Mouse (Mus musculus) liver, embryonic 12.5 days (tissue): Measurements from ENCODE around the gene Map3k20. TPM values are rescaled to one million over a fixed set of nuclear protein-coding genes. Genes with fewer than 3 reads are reported as not detected.

Experiments used
- ATAC-seq: fragments of 200-750 bp; cut with Nextera tagmentation; 2 replicates; pipeline ENCODE4 v1.8.0; 2017; ENCODE audit warnings: moderate number of reproducible peaks, mild to moderate bottlenecking, moderate library complexity
- H3K27ac ChIP-seq: fragments of 300-500 bp; sonication (generic); 2 replicates; pipeline ENCODE4 v1.5.1; 2016; ENCODE audit warnings: mild to moderate bottlenecking
- H3K27me3 ChIP-seq: fragments of 300-500 bp; sonication (generic); replicated peaks from 2 replicates; pipeline ENCODE4 v1.6.1; 2016; ENCODE audit warnings: mild to moderate bottlenecking, moderate library complexity
- H3K36me3 ChIP-seq: fragments of 300-500 bp; sonication (generic); 2 replicates; pipeline ENCODE4 v1.6.1; 2016; ENCODE audit warnings: mild to moderate bottlenecking, moderate library complexity
- H3K4me1 ChIP-seq: fragments of 300-500 bp; sonication (generic); 2 replicates; pipeline ENCODE4 v1.6.1; 2016
- H3K4me2 ChIP-seq: fragments of 300-500 bp; sonication (generic); 2 replicates; pipeline ENCODE4 v1.6.1; 2016; ENCODE audit warnings: mild to moderate bottlenecking, moderate library complexity
- H3K4me3 ChIP-seq: fragments of 300-500 bp; sonication (generic); 2 replicates; pipeline ENCODE4 v1.5.1; 2016; ENCODE audit warnings: mild to moderate bottlenecking, moderate library complexity
- H3K9ac ChIP-seq: fragments of 300-500 bp; sonication (generic); 2 replicates; pipeline ENCODE4 v1.6.1; 2016; ENCODE audit warnings: mild to moderate bottlenecking, moderate library complexity
- H3K9me3 ChIP-seq: fragments of 300-500 bp; sonication (generic); replicated peaks from 2 replicates; pipeline ENCODE4 v1.6.1; 2016; ENCODE audit warnings: mild to moderate bottlenecking, moderate library complexity
- WGBS: fragments of 180-500 bp; shearing (Covaris S2); methylation state at CpG from one replicate; pipeline ENCODE4 v1.1.7; 2016; ENCODE audit not compliant: insufficient replicate concordance; 5-methylcytosine and 5-hydroxymethylcytosine counted together
- polyA plus RNA-seq: library from polyadenylated mRNA; unstranded; fragments of >200 nt; fragmentation: Nextera tagmentation; extraction: Ambion mirVana; gene quantifications from 2 replicates; pipeline ENCODE4 v1.2.1, GENCODE M21; 2016

The Map3k20 gene
- polyA plus RNA-seq, 1 experiment from 2014 or later, result 9.4 TPM

DNA sequence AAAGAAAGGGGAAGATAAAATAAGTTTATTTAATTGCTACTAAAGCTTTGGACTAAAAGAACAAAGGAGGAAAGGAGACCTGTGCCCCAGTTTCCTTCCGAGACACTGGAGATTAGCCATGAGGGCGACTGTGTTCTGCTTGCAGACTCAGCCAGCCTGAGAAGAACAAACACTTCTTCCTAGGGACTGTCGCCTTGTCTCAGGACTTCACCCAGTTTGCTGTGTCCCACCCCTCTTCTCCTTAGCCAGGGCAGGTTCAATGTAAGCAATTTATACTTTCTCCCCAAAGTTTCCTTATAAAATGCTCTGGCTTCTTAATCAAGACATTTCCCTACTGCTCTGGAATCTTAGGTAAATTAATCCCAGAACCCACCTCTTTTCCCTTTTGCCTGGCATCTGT, 168.1 kb downstream of the Map3k20 start:
- H3K27me3 ChIP-seq, result no peaks in the 10 kb centered on the region
- no peaks in the 10 kb centered on the region for H3K9me3 ChIP-seq
- H3K27ac ChIP-seq, result no peak overlapping the region
- H3K36me3 ChIP-seq, result no peaks in the 10 kb centered on the region
- no peak overlapping the region for H3K4me2 ChIP-seq
- no peak overlapping the region for H3K9ac ChIP-seq
- 40% methylated on average over 3 of the region's 3 CpGs for WGBS
- H3K4me1 ChIP-seq, result no peaks in the 10 kb centered on the region
- no peak overlapping the region for H3K4me3 ChIP-seq
- ATAC-seq, result no peak

- Histone ChIP-seq H3K27me3 (no peaks in the 10 kb centered on the region), H3K9me3 (no peaks in the 10 kb centered on the region), H3K4me1 (0 out of 2 replicates have a peak, but pooled peaks cover 2% of the 10 kb centered on the region), H3K4me2 (no peak overlapping the region), H3K36me3 (no peaks in the 10 kb centered on the region), H3K4me3 (no peak overlapping the region), H3K27ac (no peak overlapping the region), H3K9ac (no peak overlapping the region)
- 23% methylated on average over 1 of the region's 1 CpGs for WGBS
- no peak for ATAC-seq
Observed at GRCm38 (mm10) chr2:72456189-72456588, 170.8 kb downstream of the Map3k20 start.

- Histone ChIP-seq H3K27me3 (no peaks in the 10 kb centered on the region), H3K4me2 (no peak overlapping the region), H3K27ac (no peak overlapping the region), H3K9ac (no peak overlapping the region), H3K4me1 (peaks cover 9% of the 10 kb centered on the region; the same call in 1 of the 2 replicates), H3K9me3 (no peaks in the 10 kb centered on the region), H3K36me3 (no peaks in the 10 kb centered on the region), H3K4me3 (no peak overlapping the region)
- 18% methylated on average over 7 of the region's 7 CpGs for WGBS
- ATAC-seq, result no peak
Observed at GRCm38 (mm10) chr2:72464376-72465014, 179.1 kb downstream of the Map3k20 start.

GRCm38 (mm10) chr2:72467604-72468003, 182.2 kb downstream of the Map3k20 start:
- no peak for ATAC-seq
- Histone ChIP-seq H3K36me3 (no peaks in the 10 kb centered on the region), H3K27ac (no peak overlapping the region), H3K9me3 (no peaks in the 10 kb centered on the region), H3K4me3 (no peak overlapping the region), H3K9ac (no peak overlapping the region), H3K27me3 (no peaks in the 10 kb centered on the region), H3K4me2 (no peak overlapping the region), H3K4me1 (peaks cover 16% of the 10 kb centered on the region; the same call in 1 of the 2 replicates)
- whole genome bisulfite sequencing, result 71% methylated on average over 1 of the region's 1 CpGs

DNA sequence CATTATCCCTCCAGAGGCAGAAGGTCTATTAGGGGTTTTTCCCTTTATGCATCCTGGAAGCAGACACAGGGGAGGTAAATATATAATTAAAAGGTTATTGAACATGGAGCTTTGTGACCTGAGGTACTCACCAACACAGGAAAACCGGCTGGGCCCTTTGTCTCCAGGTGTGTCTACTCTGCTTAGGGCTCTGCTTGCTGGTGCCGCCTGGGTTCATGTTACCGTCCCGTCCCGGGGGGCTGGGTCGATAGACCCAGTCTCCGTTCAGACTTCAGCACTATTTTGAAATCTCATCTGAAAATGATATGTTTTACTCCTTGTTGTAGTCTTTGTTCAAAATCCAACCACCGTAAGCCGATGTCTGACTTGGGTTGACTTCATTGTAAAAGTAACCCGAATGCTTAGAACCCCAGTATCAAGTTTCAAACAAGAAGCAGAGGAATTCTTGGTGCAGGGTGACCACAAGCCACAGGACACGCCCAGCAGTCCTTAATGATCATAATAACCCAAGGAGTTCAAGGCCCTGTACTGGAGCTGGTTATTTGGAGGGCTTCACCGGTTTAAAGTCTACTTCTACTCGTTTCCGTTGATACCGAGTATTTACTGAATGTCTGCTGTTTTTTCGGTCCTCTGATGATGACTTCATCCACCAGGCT, 186.1 kb downstream of the Map3k20 start:
- Histone ChIP-seq H3K27me3 (no peaks in the 10 kb centered on the region), H3K27ac (no peak overlapping the region), H3K4me3 (no peak overlapping the region), H3K9ac (no peak overlapping the region), H3K36me3 (no peaks in the 10 kb centered on the region), H3K4me1 (peaks cover 33% of the 10 kb centered on the region), H3K9me3 (no peaks in the 10 kb centered on the region), H3K4me2 (no peak overlapping the region)
- ATAC-seq, result no peak
- WGBS, result 65% methylated on average over 16 of the region's 16 CpGs

GRCm38 (mm10) chr2:72474531-72475287, 189.3 kb downstream of the Map3k20 start:
- Histone ChIP-seq H3K9me3 (no peaks in the 10 kb centered on the region), H3K27me3 (no peaks in the 10 kb centered on the region), H3K27ac (peak overlapping the region; percentile 92), H3K36me3 (peaks cover 11% of the 10 kb centered on the region), H3K4me3 (peak overlapping the region; percentile 85), H3K9ac (peak overlapping the region; percentile 90), H3K4me1 (peaks cover 60% of the 10 kb centered on the region), H3K4me2 (peak overlapping the region; percentile 82)
- no peak for ATAC-seq
- 42% methylated on average over 7 of the region's 7 CpGs for WGBS

- under 1% methylated on average over 7 of the region's 7 CpGs for WGBS
- peak overlapping the region; percentile 92 for H3K27ac ChIP-seq
- no peak; the same call in 1 of the 2 replicates for ATAC-seq
Observed at GRCm38 (mm10) chr2:72475423-72475796, 190.0 kb downstream of the Map3k20 start.

GRCm38 (mm10) chr2:72475797-72476485, 190.5 kb downstream of the Map3k20 start, which contains the start of gene Cdca7:
Cdca7 (plus strand) TSS chr2:72476159.
- H3K9me3 ChIP-seq, result no peaks in the 10 kb centered on the region
- peak; percentile 84 for ATAC-seq
- peak within 1 kb of the TSS; percentile 90 for H3K9ac ChIP-seq
- under 1% methylated on average over 58 of the region's 58 CpGs for WGBS
- H3K4me1 ChIP-seq, result peaks cover 71% of the 10 kb centered on the region
- H3K36me3 ChIP-seq, result peaks cover 24% of the 10 kb centered on the region
- H3K4me3 ChIP-seq, result peak within 1 kb of the TSS; percentile 85
- no peaks in the 10 kb centered on the region for H3K27me3 ChIP-seq
- H3K27ac ChIP-seq, result peak within 1 kb of the TSS; percentile 92
- peak within 1 kb of the TSS; percentile 82 for H3K4me2 ChIP-seq

More at GRCm38 (mm10) chr2:72475423-72475796, 190.0 kb downstream of the Map3k20 start:
- no peaks in the 10 kb centered on the region for H3K9me3 ChIP-seq
- H3K27me3 ChIP-seq, result no peaks in the 10 kb centered on the region
- H3K9ac ChIP-seq, result peak overlapping the region; percentile 90
- peak overlapping the region; percentile 82 for H3K4me2 ChIP-seq
- peak overlapping the region; percentile 85 for H3K4me3 ChIP-seq
- peaks cover 67% of the 10 kb centered on the region for H3K4me1 ChIP-seq
- peaks cover 18% of the 10 kb centered on the region for H3K36me3 ChIP-seq

- no peaks in the 10 kb centered on the region for H3K9me3 ChIP-seq
- under 1% methylated on average over 53 of the region's 53 CpGs for WGBS
Observed at GRCm38 (mm10) chr2:72476486-72477211, 191.2 kb downstream of the Map3k20 start.

DNA sequence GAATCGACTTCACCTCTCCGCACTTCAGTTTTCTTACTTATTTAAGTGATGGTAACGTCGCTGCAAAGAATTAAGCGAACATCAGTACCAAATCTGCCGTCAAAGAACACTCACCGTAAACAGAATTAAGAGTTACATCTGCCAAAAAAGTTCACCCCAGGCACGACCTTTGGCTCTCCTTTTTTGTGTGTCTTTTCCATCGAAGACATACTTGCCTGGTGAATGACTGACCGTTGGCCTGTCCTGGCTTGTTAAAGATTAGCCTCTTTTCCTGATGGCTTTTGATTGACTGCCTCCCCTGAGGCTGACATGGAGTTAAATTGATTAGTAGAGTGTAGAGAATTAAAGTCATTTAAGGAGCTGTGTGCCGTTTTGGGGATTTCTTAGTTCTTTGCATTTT, 191.8 kb downstream of the Map3k20 start:
- H3K4me2 ChIP-seq, result peak overlapping the region; percentile 82
- no peaks in the 10 kb centered on the region for H3K9me3 ChIP-seq
- ATAC-seq, result no peak
- H3K27ac ChIP-seq, result peak overlapping the region; percentile 92
- WGBS, result 1% methylated on average over 11 of the region's 11 CpGs
- peak overlapping the region; percentile 85 for H3K4me3 ChIP-seq
- H3K9ac ChIP-seq, result peak overlapping the region; percentile 90
- H3K27me3 ChIP-seq, result no peaks in the 10 kb centered on the region
- peaks cover 37% of the 10 kb centered on the region for H3K36me3 ChIP-seq
- peaks cover 64% of the 10 kb centered on the region for H3K4me1 ChIP-seq

More at GRCm38 (mm10) chr2:72476486-72477211, 191.2 kb downstream of the Map3k20 start:
- no peaks in the 10 kb centered on the region for H3K27me3 ChIP-seq
- H3K27ac ChIP-seq, result peak overlapping the region; percentile 92
- peaks cover 68% of the 10 kb centered on the region for H3K4me1 ChIP-seq
- H3K36me3 ChIP-seq, result peaks cover 31% of the 10 kb centered on the region
- peak; percentile 57 for ATAC-seq
- peak overlapping the region; percentile 85 for H3K4me3 ChIP-seq
- peak overlapping the region; percentile 90 for H3K9ac ChIP-seq
- H3K4me2 ChIP-seq, result peak overlapping the region; percentile 82

DNA sequence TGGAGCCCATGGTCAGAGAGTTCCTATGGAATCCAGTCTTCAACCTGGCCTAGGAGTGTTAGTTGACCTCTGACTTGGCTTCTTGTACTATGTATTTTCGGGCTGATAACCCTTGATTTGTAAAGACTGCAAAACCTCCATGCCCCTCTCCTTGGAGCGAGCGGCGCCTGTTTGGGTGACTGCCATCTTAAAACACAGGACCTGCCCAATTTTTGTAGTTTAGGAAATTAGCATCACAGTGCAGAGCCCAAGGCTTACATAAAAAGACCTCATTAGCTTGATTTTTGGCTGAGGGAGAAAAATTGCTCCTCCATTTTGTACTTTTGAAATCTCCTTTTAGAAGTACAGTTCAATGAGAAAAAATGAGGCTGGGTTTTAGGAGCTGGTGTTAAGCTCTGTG, 192.7 kb downstream of the Map3k20 start:
- Histone ChIP-seq H3K9me3 (no peaks in the 10 kb centered on the region), H3K4me1 (peaks cover 57% of the 10 kb centered on the region), H3K4me3 (peak overlapping the region; percentile 85), H3K27ac (no peak overlapping the region), H3K4me2 (peak overlapping the region; percentile 82), H3K36me3 (peaks cover 46% of the 10 kb centered on the region), H3K27me3 (no peaks in the 10 kb centered on the region), H3K9ac (peak overlapping the region; percentile 90; the same call in 1 of the 2 replicates)
- no peak for ATAC-seq
- WGBS, result 78% methylated on average over 4 of the region's 4 CpGs
